10 mouse cellular contexts compared by ENCODE assay signal in the genomic region with DNA sequence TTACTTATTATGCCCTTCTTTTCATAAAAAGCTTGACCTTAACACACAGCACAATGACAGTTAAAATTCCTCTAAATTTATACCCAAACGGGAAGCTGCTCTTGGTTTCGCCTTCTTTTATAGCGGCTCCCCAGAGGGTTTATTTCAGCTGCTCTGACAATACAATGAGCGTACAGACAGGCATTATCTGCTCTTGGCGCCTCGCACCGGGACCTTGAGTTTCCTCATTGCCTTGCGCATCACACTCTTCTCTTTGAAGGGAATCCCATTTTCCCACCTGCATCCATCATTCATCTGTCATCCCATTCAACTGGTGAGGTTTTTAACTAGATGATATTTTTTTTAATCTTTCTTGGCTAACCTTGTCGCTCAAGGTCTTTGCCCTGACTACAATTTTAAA.
A peak's percentile ranks its signal among the peaks of the same experiment; 100 is the strongest.
DNase-seq lines count a peak whose midpoint lies in the region; ATAC-seq and TF ChIP-seq lines count a peak whose summit lies in the region.
"Had no signal": no experiment of that assay in that cellular context is flagged by ENCODE, and none has a peak within 500 bp of the region (broad histone marks: within the 10 kb centered on the region; RNA-seq: fewer than 3 reads in every experiment).

No protein-coding gene starts in this region.

- H3K4me1 ChIP-seq in kidney, postnatal 0 days (replicated peaks; ENCODE audit: insufficient read depth, low read length) = no peaks in the 10 kb centered on the region
- H3K4me1 ChIP-seq in hindbrain, embryonic 13.5 days (replicated peaks) = peaks cover 12% of the 10 kb centered on the region
- H3K4me1 ChIP-seq in neural tube, embryonic 12.5 days = peaks cover 4% of the 10 kb centered on the region; the same call in 1 of the 2 replicates
- H3K4me1 ChIP-seq: heart, embryonic 13.5 days had no signal

- 12% methylated on average over 9 of the region's 9 CpGs for WGBS in kidney, postnatal 0 days
- WGBS in hindbrain, embryonic 13.5 days = 9% methylated on average over 9 of the region's 9 CpGs
- WGBS in neural tube, embryonic 12.5 days = 2% methylated on average over 9 of the region's 9 CpGs

- DNase-seq in kidney, postnatal 0 days (ENCODE audit: low spot score) = peak; percentile 43
- no peak for DNase-seq in kidney, postnatal 25 days
- peak; percentile 10 for DNase-seq in brain, adult 2 months (ENCODE audit: low read depth, low spot score)
- no peak for DNase-seq in yolk sac, embryonic 10.5 days (ENCODE audit: low spot score)
- DNase-seq in T-cell, adult 2 months (ENCODE audit: low spot score) = no peak
- DNase-seq: thymus, adult 2 months had no signal

- H3K9ac ChIP-seq in kidney, postnatal 0 days (ENCODE audit: low read depth, low read length) = no peak overlapping the region
- peak overlapping the region; percentile 59; the same call in 1 of the 2 replicates for H3K9ac ChIP-seq in hindbrain, embryonic 13.5 days
- no peak overlapping the region for H3K9ac ChIP-seq in neural tube, embryonic 12.5 days
- H3K9ac ChIP-seq: heart, embryonic 13.5 days; liver, embryonic 14.5 days had no signal

- H3K9me3 ChIP-seq in kidney, postnatal 0 days (replicated peaks; ENCODE audit: low read length) = no peaks in the 10 kb centered on the region
- H3K9me3 ChIP-seq in hindbrain, embryonic 13.5 days = no peaks in the 10 kb centered on the region
- no peaks in the 10 kb centered on the region for H3K9me3 ChIP-seq in neural tube, embryonic 12.5 days
- H3K9me3 ChIP-seq: heart, embryonic 13.5 days had no signal

- TF ChIP-seq CTCF in kidney, postnatal 0 days (IDR thresholded peaks at IDR 0.05; ENCODE audit: low read depth) = no peak

- H3K27me3 ChIP-seq in kidney, postnatal 0 days (ENCODE audit: insufficient read depth, low read length) = no peaks in the 10 kb centered on the region
- H3K27me3 ChIP-seq in hindbrain, embryonic 13.5 days = no peaks in the 10 kb centered on the region
- H3K27me3 ChIP-seq in neural tube, embryonic 12.5 days (replicated peaks) = no peaks in the 10 kb centered on the region

- no peak overlapping the region for H3K4me2 ChIP-seq in kidney, postnatal 0 days (ENCODE audit: low read length)
- H3K4me2 ChIP-seq in hindbrain, embryonic 13.5 days = peak overlapping the region; percentile 55
- peak overlapping the region; percentile 53 for H3K4me2 ChIP-seq in neural tube, embryonic 12.5 days (replicated peaks)

- H3K36me3 ChIP-seq in kidney, postnatal 0 days (ENCODE audit: insufficient read depth, low read length) = no peaks in the 10 kb centered on the region
- H3K36me3 ChIP-seq in hindbrain, embryonic 13.5 days = no peaks in the 10 kb centered on the region
- H3K36me3 ChIP-seq in neural tube, embryonic 12.5 days = no peaks in the 10 kb centered on the region
- H3K36me3 ChIP-seq: heart, embryonic 13.5 days had no signal

- no peak overlapping the region for H3K4me3 ChIP-seq in kidney, postnatal 0 days (replicated peaks; ENCODE audit: low read depth, low read length)
- H3K4me3 ChIP-seq in hindbrain, embryonic 13.5 days = peak overlapping the region; percentile 32
- no peak overlapping the region for H3K4me3 ChIP-seq in neural tube, embryonic 12.5 days

- no peak for ATAC-seq in kidney, postnatal 0 days (replicated peaks; ENCODE audit: low FRiP score, low read depth)
- peak; percentile 61; the same call in 1 of the 2 replicates for ATAC-seq in hindbrain, embryonic 13.5 days (ENCODE audit: low FRiP score)
- peak; percentile 68; the same call in 1 of the 2 replicates for ATAC-seq in neural tube, embryonic 12.5 days (ENCODE audit: low FRiP score, low read depth)

- H3K27ac ChIP-seq in kidney, postnatal 0 days = no peak overlapping the region
- H3K27ac ChIP-seq in hindbrain, embryonic 13.5 days = peak overlapping the region; percentile 73
- H3K27ac ChIP-seq in neural tube, embryonic 12.5 days = no peak overlapping the region
- H3K27ac ChIP-seq: heart, embryonic 13.5 days; liver, embryonic 14.5 days had no signal

Comparison
In these comparisons a context has a peak if more than half of its experiments do, and no peak if none do; other contexts are left out.
1. DNase-seq: peak in kidney, postnatal 0 days (single experiment) and brain, adult 2 months (single experiment); none in kidney, postnatal 25 days (0 of 2), yolk sac, embryonic 10.5 days (single experiment) and T-cell, adult 2 months (single experiment).